Mouse (Mus musculus) lung, embryonic 14.5 days (tissue): ENCODE data around the gene Ccdc124. TPM values are rescaled to one million over a fixed set of nuclear protein-coding genes. Genes with fewer than 3 reads are reported as not detected.
A peak's percentile ranks its signal among the peaks of the same experiment; 100 is the strongest.
"Not testable (repeated sequence)": the region's sequence is repeated elsewhere in the genome, so short reads cannot be mapped to it uniquely, and the experiment has no call there.

Source experiments
- ATAC-seq: fragments of 200-750 bp; cut with Nextera tagmentation; 2 replicates; pipeline ENCODE4 v1.8.0; 2017; ENCODE audit warnings: mild to moderate bottlenecking, moderate TSS enrichment, moderate library complexity; ENCODE audit not compliant: insufficient read depth
- DNase-seq: peaks from one replicate; pipeline ENCODE4 v3.0.0-alpha.2; 2015
- H3K27ac ChIP-seq: fragments of 300-500 bp; sonication (generic); 2 replicates; pipeline ENCODE4 v1.5.1; 2014; ENCODE audit warnings: low read depth, mild to moderate bottlenecking, moderate library complexity
- H3K27me3 ChIP-seq: fragments of 300-500 bp; sonication (generic); 2 replicates; pipeline ENCODE4 v1.6.1; 2014; ENCODE audit warnings: low read length, control low read depth; ENCODE audit not compliant: insufficient read depth
- H3K36me3 ChIP-seq: fragments of 300-500 bp; sonication (generic); 2 replicates; pipeline ENCODE4 v1.6.1; 2014; ENCODE audit warnings: control low read depth; ENCODE audit not compliant: insufficient read depth
- H3K4me1 ChIP-seq: fragments of 300-500 bp; sonication (generic); 2 replicates; pipeline ENCODE4 v1.6.1; 2014; ENCODE audit warnings: antibody characterized with exemption, control low read depth; ENCODE audit not compliant: insufficient read depth
- H3K4me2 ChIP-seq: fragments of 300-500 bp; sonication (generic); 2 replicates; pipeline ENCODE4 v1.6.1; 2014; ENCODE audit warnings: mild to moderate bottlenecking
- H3K4me3 ChIP-seq: fragments of 300-500 bp; sonication (generic); 2 replicates; pipeline ENCODE4 v1.5.1; 2014; ENCODE audit warnings: low read depth, low read length
- H3K9ac ChIP-seq: fragments of 300-500 bp; sonication (generic); 2 replicates; pipeline ENCODE4 v1.6.1; 2014
- H3K9me3 ChIP-seq: fragments of 300-500 bp; sonication (generic); 2 replicates; pipeline ENCODE4 v1.6.1; 2016; ENCODE audit warnings: low read depth, low read length, control low read depth
- CTCF ChIP-seq: IDR thresholded peaks from 2 replicates; pipeline ENCODE4 v1.5.1; 2016; ENCODE audit warnings: antibody characterized with exemption, low read depth
- WGBS: fragments of 180-500 bp; shearing (Covaris S2); extraction: QIAGEN DNeasy Blood & Tissue Kit; methylation state at CpG from one replicate; pipeline ENCODE4 v1.1.7; 2014; 5-methylcytosine and 5-hydroxymethylcytosine counted together
- polyA plus RNA-seq: library from polyadenylated mRNA; unstranded; fragments of >200 nt; fragmentation: Nextera tagmentation; extraction: Ambion mirVana; gene quantifications from 2 replicates; pipeline ENCODE4 v1.2.1, GENCODE M21; 2014

Gene Ccdc124
- polyA plus RNA-seq, 1 experiment from 2014 or later = 125 TPM

DNA sequence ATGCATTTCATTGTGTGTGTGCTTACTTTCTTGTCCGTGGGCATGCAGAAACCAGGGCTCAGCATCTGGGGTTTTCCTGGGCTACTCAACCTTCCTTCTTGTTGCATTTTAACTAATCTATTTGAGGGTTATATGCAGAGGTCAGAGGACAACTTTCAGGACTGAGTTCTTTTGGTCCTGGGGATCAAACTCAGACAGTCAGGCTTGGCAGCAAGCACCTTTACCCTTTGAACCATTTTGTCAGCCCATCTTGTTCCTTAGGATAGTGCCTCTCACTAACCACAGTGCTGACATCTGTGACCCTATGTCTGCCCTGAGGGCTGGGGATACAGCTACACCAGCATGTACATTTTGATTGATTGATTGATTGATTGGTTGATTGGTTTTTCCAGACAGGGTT, 45.9 kb downstream of the Ccdc124 start:
- H3K4me1 ChIP-seq = no peaks in the 10 kb centered on the region
- WGBS = 79% methylated on average over 1 of the region's 1 CpGs
- H3K9me3 ChIP-seq = no peaks in the 10 kb centered on the region
- DNase-seq (no peak), ATAC-seq (no peak)
- no peaks in the 10 kb centered on the region for H3K36me3 ChIP-seq
- H3K27me3 ChIP-seq = no peaks in the 10 kb centered on the region
- H3K4me3 ChIP-seq = no peak overlapping the region
- no peak overlapping the region for H3K4me2 ChIP-seq
- H3K9ac ChIP-seq = no peak overlapping the region
- no peak for TF ChIP-seq CTCF
- no peak overlapping the region for H3K27ac ChIP-seq

DNA sequence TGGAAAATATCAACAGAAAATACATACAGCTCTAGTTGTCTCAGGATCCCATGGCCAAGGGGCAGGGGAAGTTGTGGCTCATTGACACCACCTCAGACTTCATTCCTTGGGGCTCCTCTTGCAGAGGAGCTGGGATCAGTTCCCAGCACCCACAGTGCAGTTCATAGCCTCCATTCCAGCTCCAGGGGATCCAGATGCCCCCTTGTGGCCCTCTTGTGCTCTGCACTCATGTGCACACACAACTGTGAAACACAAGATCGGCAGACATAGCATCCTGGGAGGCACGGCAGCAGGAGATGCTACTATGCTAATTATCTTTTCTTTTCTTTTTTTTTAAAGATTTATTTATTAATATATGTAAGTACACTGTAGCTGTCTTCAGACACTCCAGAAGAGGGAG, 46.7 kb downstream of the Ccdc124 start:
- H3K27ac ChIP-seq = no peak overlapping the region
- no peak overlapping the region for H3K4me3 ChIP-seq
- no peak for ATAC-seq
- no peak for DNase-seq
- no peaks in the 10 kb centered on the region for H3K9me3 ChIP-seq
- TF ChIP-seq CTCF = no peak
- H3K4me2 ChIP-seq = no peak overlapping the region
- 92% methylated on average over 2 of the region's 2 CpGs for WGBS
- no peaks in the 10 kb centered on the region for H3K27me3 ChIP-seq
- H3K36me3 ChIP-seq = no peaks in the 10 kb centered on the region
- no peaks in the 10 kb centered on the region for H3K4me1 ChIP-seq
- no peak overlapping the region for H3K9ac ChIP-seq

DNA sequence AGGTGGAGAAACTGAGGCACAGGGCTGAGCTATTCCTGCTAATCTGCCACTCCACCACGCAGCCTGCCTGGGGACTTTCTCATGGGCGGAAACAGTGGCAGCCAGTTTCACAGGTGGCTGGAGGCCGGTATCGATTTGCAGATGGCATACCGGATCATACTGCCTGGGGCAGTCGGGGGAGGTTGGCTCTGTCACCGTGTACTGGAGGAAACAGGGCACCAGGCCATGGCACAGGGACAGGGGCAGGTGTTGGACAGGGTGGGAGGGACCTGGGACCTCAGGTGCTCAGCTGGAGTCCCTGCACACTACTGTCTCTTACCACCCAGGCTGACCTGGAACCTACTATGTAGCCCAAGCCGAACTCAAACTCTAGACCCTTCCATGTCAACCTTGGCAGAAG, 47.9 kb downstream of the Ccdc124 start:
- Histone ChIP-seq H3K4me3 (no peak overlapping the region), H3K27ac (no peak overlapping the region), H3K4me1 (no peaks in the 10 kb centered on the region), H3K9me3 (no peaks in the 10 kb centered on the region), H3K4me2 (no peak overlapping the region), H3K27me3 (no peaks in the 10 kb centered on the region), H3K9ac (no peak overlapping the region), H3K36me3 (no peaks in the 10 kb centered on the region)
- no peak for TF ChIP-seq CTCF
- WGBS = 72% methylated on average over 8 of the region's 8 CpGs
- no peak for ATAC-seq
- no peak for DNase-seq

DNA sequence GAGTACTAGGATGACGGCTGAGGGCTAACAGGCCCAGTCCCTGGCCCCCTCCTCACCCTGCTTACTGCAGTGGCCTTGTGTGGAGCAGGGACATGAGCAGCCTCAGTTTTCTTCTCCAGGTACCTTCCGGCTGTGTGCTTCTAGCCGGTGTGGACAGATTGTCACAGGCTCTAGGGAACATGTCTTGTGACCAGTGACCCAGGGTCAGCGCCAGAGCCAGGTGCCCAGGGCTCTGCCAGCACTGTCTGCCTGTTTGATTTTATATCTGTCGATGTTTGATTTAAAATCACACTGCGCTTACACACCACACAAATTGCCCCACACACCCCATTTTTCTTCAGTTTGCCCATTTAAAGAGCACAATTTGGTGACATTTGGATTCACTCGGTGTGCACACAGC, 49.9 kb downstream of the Ccdc124 start:
- Histone ChIP-seq H3K4me1 (no peaks in the 10 kb centered on the region), H3K4me2 (no peak overlapping the region), H3K9me3 (no peaks in the 10 kb centered on the region; the same call in 1 of the 2 replicates), H3K27ac (no peak overlapping the region), H3K27me3 (no peaks in the 10 kb centered on the region), H3K36me3 (no peaks in the 10 kb centered on the region), H3K4me3 (no peak overlapping the region), H3K9ac (no peak overlapping the region)
- no peak for TF ChIP-seq CTCF
- ATAC-seq (no peak), DNase-seq (no peak)
- 83% methylated on average over 7 of the region's 7 CpGs for WGBS

DNA sequence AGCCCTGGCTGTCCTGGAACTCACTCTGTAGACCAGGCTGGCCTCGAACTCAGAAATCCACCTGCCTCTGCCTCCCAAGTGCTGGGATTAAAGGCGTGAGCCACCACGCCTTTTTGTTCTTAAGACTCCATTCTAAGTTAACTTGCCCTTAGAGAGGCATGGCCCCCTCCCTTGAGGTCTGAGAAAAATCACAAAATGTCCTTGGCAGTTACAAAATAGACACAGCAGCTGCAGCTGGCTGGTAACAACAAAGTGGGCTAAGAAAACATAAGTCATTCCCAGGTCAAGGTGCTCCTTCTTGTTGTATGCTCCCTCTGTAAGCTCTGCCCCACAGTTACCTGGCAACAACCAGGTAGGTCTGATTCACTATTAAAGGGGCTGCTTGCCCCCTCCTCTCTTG, 51.1 kb downstream of the Ccdc124 start:
- WGBS = 83% methylated on average over 3 of the region's 3 CpGs
- H3K36me3 ChIP-seq, H3K4me2 ChIP-seq, H3K27me3 ChIP-seq, H3K9ac ChIP-seq, H3K4me3 ChIP-seq, H3K27ac ChIP-seq, H3K9me3 ChIP-seq, H3K4me1 ChIP-seq, DNase-seq, ATAC-seq: not testable (repeated sequence)

DNA sequence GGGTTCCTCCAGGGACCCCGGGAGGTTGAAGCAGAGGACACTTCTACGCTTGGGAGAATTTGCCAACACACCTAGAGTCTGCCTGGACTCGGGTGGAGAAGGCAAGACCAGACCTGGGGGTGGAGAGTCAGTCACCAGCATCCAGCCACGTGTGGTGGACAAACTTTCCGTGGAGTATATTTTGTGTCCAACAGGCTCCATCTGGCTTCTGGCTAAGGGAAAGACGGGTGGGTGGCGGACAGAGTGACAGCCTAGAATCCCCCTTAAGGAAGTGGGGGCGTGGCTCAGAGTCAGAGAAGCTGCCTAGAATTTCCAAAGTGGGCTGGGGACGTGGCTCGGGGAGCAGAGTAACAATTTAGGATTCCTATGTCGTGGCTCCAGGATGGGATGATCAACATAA, 51.7 kb downstream of the Ccdc124 start:
- peaks cover 2% of the 10 kb centered on the region; the same call in 1 of the 2 replicates for H3K9me3 ChIP-seq
- H3K27me3 ChIP-seq = peaks cover 5% of the 10 kb centered on the region
- WGBS = 30% methylated on average over 11 of the region's 11 CpGs
- DNase-seq (no peak), ATAC-seq (peak; percentile 1; the same call in 1 of the 2 replicates)
- H3K36me3 ChIP-seq = no peaks in the 10 kb centered on the region
- no peak for TF ChIP-seq CTCF
- H3K4me1 ChIP-seq = no peaks in the 10 kb centered on the region
- no peak overlapping the region for H3K27ac ChIP-seq
- no peak overlapping the region for H3K4me3 ChIP-seq
- H3K9ac ChIP-seq = no peak overlapping the region
- 0 out of 2 replicates have a peak overlapping the region, but pooled peaks have one; percentile 5 for H3K4me2 ChIP-seq

DNA sequence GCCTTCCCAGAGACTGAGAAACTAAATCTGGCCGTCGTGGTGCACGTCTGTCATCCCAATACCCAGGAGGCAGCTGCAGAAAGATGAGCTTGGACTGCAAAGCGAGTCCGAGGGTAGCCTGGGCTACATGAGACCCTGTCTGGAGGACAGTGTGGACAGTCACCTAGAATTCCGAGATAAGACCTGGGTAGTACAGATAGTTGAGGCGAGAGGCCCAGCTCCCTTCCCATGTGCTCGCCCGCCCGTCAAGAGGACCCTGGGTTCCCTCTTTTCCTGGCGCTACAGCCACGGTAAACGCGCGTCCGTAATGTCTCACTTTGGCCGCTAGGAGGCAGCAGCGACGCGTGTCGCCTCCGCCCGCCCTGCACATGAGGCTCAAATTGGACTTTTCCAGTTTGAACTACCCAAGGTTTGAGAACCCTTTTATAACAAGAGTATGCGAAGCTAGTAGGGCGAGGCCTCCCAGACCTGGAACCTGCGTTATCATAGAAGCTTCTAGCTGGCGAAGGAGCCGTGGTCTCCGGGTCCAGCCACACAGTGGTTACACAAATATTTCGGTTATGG, 52.3 kb downstream of the Ccdc124 start:
- DNase-seq (peak; percentile 90), ATAC-seq (peak; percentile 49)
- Histone ChIP-seq H3K27me3 (peaks cover 10% of the 10 kb centered on the region), H3K27ac (no peak overlapping the region), H3K9ac (no peak overlapping the region), H3K9me3 (peaks cover 2% of the 10 kb centered on the region; the same call in 1 of the 2 replicates), H3K4me3 (no peak overlapping the region), H3K36me3 (no peaks in the 10 kb centered on the region), H3K4me1 (no peaks in the 10 kb centered on the region), H3K4me2 (0 out of 2 replicates have a peak overlapping the region, but pooled peaks have one; percentile 5)
- 16% methylated on average over 30 of the region's 30 CpGs for WGBS
- TF ChIP-seq CTCF = peak; percentile 98
